Mouse (Mus musculus) spleen, postnatal 36 days (tissue): ENCODE measurements around the gene Hoxb13.
A peak's percentile ranks its signal among the peaks of the same experiment; 100 is the strongest.

ENCODE experiments used
- DNase-seq, 2 experiments: peaks; one replicate each; pipeline ENCODE4 v3.0.0; 2022; ENCODE audit warnings: low spot score in 2 of 2, mixed read lengths in 1 of 2

The Hoxb13 gene

GRCm38 (mm10) chr11:96193521-96194400 lies at the start of gene Hoxb13:
TSS of gene Hoxb13 (plus strand) at chr11:96194316.
- DNase-seq: no peak

- peak in 1 of 2 experiments; percentile 8 for DNase-seq
Measured at GRCm38 (mm10) chr11:96145622-96146270, 48.4 kb upstream of the Hoxb13 start.

GRCm38 (mm10) chr11:96147471-96147870 lies 46.6 kb upstream of the Hoxb13 start:
- no peak for DNase-seq

- no peak for DNase-seq
Measured at GRCm38 (mm10) chr11:96164769-96165168, 29.3 kb upstream of the Hoxb13 start.

GRCm38 (mm10) chr11:96168125-96168524 lies 26.0 kb upstream of the Hoxb13 start:
- DNase-seq: no peak

- DNase-seq: no peak
Measured at GRCm38 (mm10) chr11:96169016-96169415, 25.1 kb upstream of the Hoxb13 start.

- DNase-seq: no peak
Measured at GRCm38 (mm10) chr11:96170711-96171379, 23.3 kb upstream of the Hoxb13 start.

GRCm38 (mm10) chr11:96171601-96172000 lies 22.5 kb upstream of the Hoxb13 start:
- DNase-seq: no peak

- DNase-seq: no peak
Measured at GRCm38 (mm10) chr11:96172511-96173287, 21.4 kb upstream of the Hoxb13 start.

GRCm38 (mm10) chr11:96173288-96173840 lies 20.8 kb upstream of the Hoxb13 start:
- no peak for DNase-seq

GRCm38 (mm10) chr11:96174881-96175280 lies 19.2 kb upstream of the Hoxb13 start:
- no peak for DNase-seq

GRCm38 (mm10) chr11:96175511-96175910 lies 18.6 kb upstream of the Hoxb13 start:
- no peak for DNase-seq

- no peak for DNase-seq
Measured at GRCm38 (mm10) chr11:96175951-96176530, 18.1 kb upstream of the Hoxb13 start.

GRCm38 (mm10) chr11:96176841-96177240 lies 17.3 kb upstream of the Hoxb13 start:
- no peak for DNase-seq

- DNase-seq: no peak
Measured at GRCm38 (mm10) chr11:96177546-96178174, 16.5 kb upstream of the Hoxb13 start.

- no peak for DNase-seq
Measured at GRCm38 (mm10) chr11:96178356-96178755, 15.8 kb upstream of the Hoxb13 start.

GRCm38 (mm10) chr11:96178911-96179503 lies 15.1 kb upstream of the Hoxb13 start:
- DNase-seq: no peak

GRCm38 (mm10) chr11:96181061-96181460 lies 13.1 kb upstream of the Hoxb13 start:
- no peak for DNase-seq

- DNase-seq: no peak
Measured at GRCm38 (mm10) chr11:96184233-96184632, 9.9 kb upstream of the Hoxb13 start.

GRCm38 (mm10) chr11:96187321-96187720 lies 6.8 kb upstream of the Hoxb13 start:
- no peak for DNase-seq
